Mouse (Mus musculus) urinary bladder, postnatal 25 days (tissue): ENCODE measurements around the gene Bdp1.
"Not testable (repeated sequence)": the region's sequence is repeated elsewhere in the genome, so short reads cannot be mapped to it uniquely, and the experiment has no call there.

Source experiments
- DNase-seq: peaks from one replicate; pipeline ENCODE4 v3.0.0; 2022; ENCODE audit warnings: low spot score

Gene Bdp1

GRCm38 (mm10) chr13:100103748-100104254, at the start of gene Bdp1:
Bdp1 (minus strand) TSS chr13:100104070.
- peak; percentile 97 for DNase-seq

- DNase-seq, result no peak
These were observed 48.8 kb upstream of the Bdp1 start for GRCm38 (mm10) chr13:100152659-100153058.

- no peak for DNase-seq
These were observed 37.9 kb upstream of the Bdp1 start for GRCm38 (mm10) chr13:100141646-100142314.

- no peak for DNase-seq
These were observed 21.4 kb upstream of the Bdp1 start for GRCm38 (mm10) chr13:100125258-100125643.

- DNase-seq, result peak; percentile 90
These were observed 20.8 kb upstream of the Bdp1 start, which contains the start of gene Smn1 for GRCm38 (mm10) chr13:100124423-100125257. Smn1 (plus strand) TSS chr13:100124852.

- DNase-seq, result no peak
These were observed 20.1 kb upstream of the Bdp1 start for GRCm38 (mm10) chr13:100123970-100124369.

- no peak for DNase-seq
These were observed 8.5 kb upstream of the Bdp1 start for GRCm38 (mm10) chr13:100112218-100112972.

GRCm38 (mm10) chr13:100107652-100108472, 4.0 kb upstream of the Bdp1 start, which contains the start of gene Serf1:
Serf1 (plus strand) TSS chr13:100108012.
- DNase-seq, result peak; percentile 83

GRCm38 (mm10) chr13:100103052-100103658, 715 bp downstream of the Bdp1 start:
- DNase-seq, result no peak

GRCm38 (mm10) chr13:100098808-100099207, 5.1 kb downstream of the Bdp1 start:
- no peak for DNase-seq

GRCm38 (mm10) chr13:100071473-100071872, 32.4 kb downstream of the Bdp1 start:
- no peak for DNase-seq

GRCm38 (mm10) chr13:100067821-100068220, 36.0 kb downstream of the Bdp1 start:
- no peak for DNase-seq

GRCm38 (mm10) chr13:100063936-100064335, 39.9 kb downstream of the Bdp1 start:
- no peak for DNase-seq

GRCm38 (mm10) chr13:100057738-100058137, 46.1 kb downstream of the Bdp1 start:
- DNase-seq, result not testable (repeated sequence)

GRCm38 (mm10) chr13:100026013-100026412, 77.9 kb downstream of the Bdp1 start:
- DNase-seq, result no peak

- no peak for DNase-seq
These were observed 87.0 kb downstream of the Bdp1 start for GRCm38 (mm10) chr13:100016891-100017290.

GRCm38 (mm10) chr13:100015937-100016336, 87.9 kb downstream of the Bdp1 start:
- no peak for DNase-seq

GRCm38 (mm10) chr13:100014906-100015895, 88.7 kb downstream of the Bdp1 start, which contains the start of gene Mccc2:
Mccc2 (minus strand) TSS chr13:100015639.
- DNase-seq, result peak; percentile 60

- no peak for DNase-seq
These were observed 97.9 kb downstream of the Bdp1 start for GRCm38 (mm10) chr13:100005911-100006496.
